Mouse (Mus musculus) MEL (cell line): ENCODE measurements around the gene Loxl1.

ENCODE experiments used
- CHD2 ChIP-seq: IDR thresholded peaks from 2 replicates; pipeline ENCODE4 v1.6.1; 2011; ENCODE audit warnings: low read length, improper control_type of control experiment
- EP300 ChIP-seq, 2 experiments: IDR thresholded peaks; 2 replicates each; pipeline ENCODE4 v1.6.1; 2011; ENCODE audit warnings: improper control_type of control experiment in 2 of 2, low read length in 2 of 2, low read depth in 1 of 2, mild to moderate bottlenecking in 1 of 2
- GATA1 ChIP-seq: IDR thresholded peaks from 2 replicates; pipeline ENCODE4 v1.6.1; 2011; ENCODE audit warnings: low read depth, low read length, improper control_type of control experiment
- MAZ ChIP-seq: IDR thresholded peaks from 2 replicates; pipeline ENCODE4 v1.6.1; 2012; ENCODE audit warnings: low read depth, mild to moderate bottlenecking, inconsistent platforms, low read length, improper control_type of control experiment
- POLR2A ChIP-seq, 2 experiments: IDR thresholded peaks; 2 replicates each; pipeline ENCODE4 v1.6.1; 2011 to 2012; ENCODE audit warnings: low read length in 2 of 2, mild to moderate bottlenecking in 2 of 2, control low read depth in 1 of 2, improper control_type of control experiment in 1 of 2, low read depth in 1 of 2, moderate library complexity in 1 of 2; ENCODE audit not compliant: control insufficient read depth in 1 of 2, insufficient read depth in 1 of 2, poor library complexity in 1 of 2
- TCF12 ChIP-seq: IDR thresholded peaks from 2 replicates; pipeline ENCODE4 v1.6.1; 2014; ENCODE audit warnings: low read depth, mild to moderate bottlenecking, inconsistent platforms, low read length, improper control_type of control experiment, moderate library complexity
- ZC3H11A ChIP-seq: IDR thresholded peaks from 2 replicates; pipeline ENCODE4 v1.6.1; 2012; ENCODE audit warnings: low read depth, mild to moderate bottlenecking, inconsistent platforms, low read length, improper control_type of control experiment
- ZKSCAN1 ChIP-seq: IDR thresholded peaks from 2 replicates; pipeline ENCODE4 v1.6.1; 2012; ENCODE audit warnings: low read depth, mild to moderate bottlenecking, inconsistent platforms, low read length, improper control_type of control experiment, moderate library complexity

DNA sequence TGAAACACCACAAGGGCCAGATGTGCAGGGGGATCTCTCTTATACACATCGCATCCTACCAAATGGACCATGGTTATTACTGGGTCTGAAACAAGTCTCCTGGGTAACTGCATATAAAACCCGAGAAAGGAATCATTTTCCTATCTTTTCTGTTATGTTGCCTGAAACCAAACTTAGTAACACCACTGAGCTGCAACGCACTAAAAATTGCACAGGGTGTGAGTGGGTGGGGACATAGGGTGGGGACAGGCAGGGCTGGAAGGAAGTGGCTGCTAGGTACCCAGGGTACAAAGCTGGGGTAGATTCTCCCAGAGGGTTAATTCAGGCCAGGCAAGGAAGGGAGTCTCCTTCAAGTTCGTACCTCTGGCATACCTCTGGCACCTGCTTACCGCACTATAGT is 70.3 kb downstream of the Loxl1 start:
- TF ChIP-seq GATA1 (no peak), POLR2A (IDR thresholded peaks at IDR 0.05; ENCODE audit: control insufficient read depth in 1 of 2, insufficient read depth in 1 of 2, low read depth in 1 of 2, low read length in 2 of 2, poor library complexity in 1 of 2) (no peak), ZC3H11A (no peak), CHD2 (no peak), ZKSCAN1 (no peak), MAZ (no peak), TCF12 (no peak), EP300 (IDR thresholded peaks at IDR 0.05; ENCODE audit: low read depth in 1 of 2, low read length in 2 of 2) (no peak)
